Mouse (Mus musculus): ENCODE measurements around the gene Fip1l1. TPM values are rescaled to one million over a fixed set of nuclear protein-coding genes. Genes with fewer than 3 reads are reported as not detected.

Gene Fip1l1
- total and polyA plus RNA-seq, 3 experiments = 40.4 to 113 (median 68.3) TPM

- H3K36me3 ChIP-seq (ENCODE audit: control insufficient read depth in 1 of 2, insufficient read depth in 2 of 2, low read length in 2 of 2) = peaks cover 0 to 37% of the 10 kb centered on the region in 2 experiments; a peak in 2 of 4 replicates
- H3K4me3 ChIP-seq (ENCODE audit: control insufficient read depth in 1 of 2, insufficient read depth in 1 of 2, low read depth in 2 of 2, low read length in 2 of 2) = peak overlapping the region in 1 of 2 experiments; percentile 27; a peak in 2 of 4 replicates
- H3K9me3 ChIP-seq (replicated peaks; ENCODE audit: insufficient read depth, low read length) = no peaks in the 10 kb centered on the region
- no peaks in the 10 kb centered on the region for H3K27me3 ChIP-seq (ENCODE audit: control insufficient read depth in 1 of 2, insufficient read depth in 2 of 2, low read length in 2 of 2)
- H3K4me1 ChIP-seq (ENCODE audit: control insufficient read depth in 1 of 2, insufficient read depth in 2 of 2, low read length in 2 of 2) = peaks cover 22% of the 10 kb centered on the region in 2 experiments; a peak in 3 of 4 replicates
- H3K27ac ChIP-seq (ENCODE audit: control insufficient read depth, low read depth, low read length) = no peak overlapping the region; the same call in 1 of the 2 replicates
- H3K9ac ChIP-seq (ENCODE audit: control insufficient read depth, low read depth, low read length, poor library complexity, severe bottlenecking) = no peak overlapping the region
- H3K79me2 ChIP-seq (ENCODE audit: control insufficient read depth, insufficient read depth, low read length, poor library complexity) = peaks cover 36% of the 10 kb centered on the region
- DNase-seq (ENCODE audit: low read depth, low spot score) = peak; percentile 66
- TF ChIP-seq KAT2A (conservative IDR thresholded peaks at IDR 0.05; ENCODE audit: low read depth, low read length) (no peak), ELF1 (IDR thresholded peaks at IDR 0.05; ENCODE audit: low read depth, low read length) (no peak), MYB (IDR thresholded peaks at IDR 0.05; ENCODE audit: low read depth, low read length) (no peak), HCFC1 (IDR thresholded peaks at IDR 0.05; ENCODE audit: low read depth, low read length) (no peak), RCOR1 (IDR thresholded peaks at IDR 0.05; ENCODE audit: low read depth, low read length) (no peak), MAX (IDR thresholded peaks at IDR 0.05; ENCODE audit: low read length) (peak; percentile 84), ETS1 (IDR thresholded peaks at IDR 0.05; ENCODE audit: low read depth, low read length) (0 out of 2 replicates have a peak, but pooled peaks have one; percentile 25), GATA1 (IDR thresholded peaks at IDR 0.05; ENCODE audit: low read depth, low read length) (peak; percentile 55), ZNF384 (IDR thresholded peaks at IDR 0.05; ENCODE audit: low read depth, low read length) (no peak), USF1 (IDR thresholded peaks at IDR 0.05; ENCODE audit: low read depth, low read length) (no peak), MXI1 (IDR thresholded peaks at IDR 0.05; ENCODE audit: low read depth, low read length) (peak; percentile 85), BHLHE40 (IDR thresholded peaks at IDR 0.05; ENCODE audit: borderline replicate concordance, low read depth, low read length) (0 out of 2 replicates have a peak, but pooled peaks have one; percentile 6), MAZ (IDR thresholded peaks at IDR 0.05; ENCODE audit: low read depth, low read length) (no peak), TCF12 (IDR thresholded peaks at IDR 0.05; ENCODE audit: low read depth, low read length) (no peak), POLR2AphosphoS2 (IDR thresholded peaks at IDR 0.05; ENCODE audit: low read length) (no peak), MYC (IDR thresholded peaks at IDR 0.05; ENCODE audit: low read depth, low read length) (peak; percentile 80), JUND (IDR thresholded peaks at IDR 0.05; ENCODE audit: low read depth, low read length) (no peak), SIN3A (IDR thresholded peaks at IDR 0.05; ENCODE audit: low read length) (peak; percentile 51), UBTF (IDR thresholded peaks at IDR 0.05; ENCODE audit: borderline replicate concordance, insufficient read depth, low read depth, low read length) (no peak), CTCF (IDR thresholded peaks at IDR 0.05 in 2 of 3, conservative IDR thresholded peaks at IDR 0.05 in 1 of 3; ENCODE audit: control insufficient read depth in 1 of 3, insufficient read depth in 1 of 3, low read depth in 2 of 3, low read length in 3 of 3, poor library complexity in 1 of 3, severe bottlenecking in 1 of 3) (no peak), EP300 (IDR thresholded peaks at IDR 0.05; ENCODE audit: low read depth in 1 of 2, low read length in 2 of 2) (peak in 1 of 2 experiments; percentile 26; a peak in 1 of 4 replicates), CHD2 (IDR thresholded peaks at IDR 0.05; ENCODE audit: low read length) (no peak), TBP (IDR thresholded peaks at IDR 0.05; ENCODE audit: low read depth, low read length) (no peak), POLR2A (IDR thresholded peaks at IDR 0.05; ENCODE audit: control insufficient read depth in 1 of 2, insufficient read depth in 1 of 2, low read depth in 1 of 2, low read length in 2 of 2, poor library complexity in 1 of 2) (no peak), MEF2A (IDR thresholded peaks at IDR 0.05; ENCODE audit: extremely low read depth, insufficient replicate concordance, low read depth, low read length, poor library complexity, severe bottlenecking) (no peak), NRF1 (IDR thresholded peaks at IDR 0.05; ENCODE audit: insufficient read depth, low read depth, low read length, poor library complexity, severe bottlenecking) (no peak), TAL1 (IDR thresholded peaks at IDR 0.05; ENCODE audit: low read length) (peak; percentile 25; the same call in 1 of the 2 replicates), ZMIZ1 (IDR thresholded peaks at IDR 0.05; ENCODE audit: low read depth, low read length) (no peak), RAD21 (IDR thresholded peaks at IDR 0.05; ENCODE audit: low read depth, low read length) (no peak)
Measured at GRCm38 (mm10) chr5:74527025-74527424, 8.2 kb upstream of the Fip1l1 start.

Measured in MEL (cell line).